Mouse (Mus musculus): Measurements from ENCODE around the gene Mettl2. TPM values are rescaled to one million over a fixed set of nuclear protein-coding genes. Genes with fewer than 3 reads are reported as not detected.

The Mettl2 gene
- polyA plus RNA-seq, 1 experiment: 26.2 TPM

DNA sequence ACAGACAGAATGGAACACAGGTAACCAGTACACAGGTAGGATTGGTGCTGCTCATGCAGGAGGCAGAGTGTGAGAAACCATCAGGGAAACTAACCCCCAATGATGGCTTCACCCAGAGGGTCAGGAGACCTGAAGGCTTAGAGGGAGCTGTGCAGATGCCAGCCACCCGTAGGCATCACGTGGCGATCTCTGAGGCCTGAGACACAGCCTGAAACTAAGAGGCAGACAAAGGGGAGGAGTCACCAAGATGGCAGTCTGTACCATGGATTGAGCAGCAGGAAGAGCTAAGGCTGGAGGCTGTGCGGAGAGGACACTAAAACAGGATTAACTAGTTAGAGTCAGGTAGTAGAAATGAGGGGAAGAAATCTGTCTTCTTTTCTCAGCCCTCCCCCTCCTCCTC, 24.5 kb downstream of the Mettl2 start:
- no peak for TF ChIP-seq CTCF (IDR thresholded peaks at IDR 0.05; ENCODE audit: borderline replicate concordance, insufficient read depth, low read depth, low read length)
- no peak for TF ChIP-seq POLR2A (IDR thresholded peaks at IDR 0.05; ENCODE audit: borderline replicate concordance, insufficient read depth, low read length)
- Histone ChIP-seq H3K27ac (ENCODE audit: insufficient read depth, low read length) (no peak overlapping the region), H3K4me1 (ENCODE audit: control insufficient read depth, insufficient read depth, low read length) (no peaks in the 10 kb centered on the region), H3K4me3 (replicated peaks; ENCODE audit: insufficient read depth, low read depth, low read length) (no peak overlapping the region), H3K27me3 (ENCODE audit: control insufficient read depth, insufficient read depth, low read length) (no peaks in the 10 kb centered on the region)
- WGBS: 33% methylated on average over 4 of the region's 4 CpGs
- no peak for DNase-seq

DNA sequence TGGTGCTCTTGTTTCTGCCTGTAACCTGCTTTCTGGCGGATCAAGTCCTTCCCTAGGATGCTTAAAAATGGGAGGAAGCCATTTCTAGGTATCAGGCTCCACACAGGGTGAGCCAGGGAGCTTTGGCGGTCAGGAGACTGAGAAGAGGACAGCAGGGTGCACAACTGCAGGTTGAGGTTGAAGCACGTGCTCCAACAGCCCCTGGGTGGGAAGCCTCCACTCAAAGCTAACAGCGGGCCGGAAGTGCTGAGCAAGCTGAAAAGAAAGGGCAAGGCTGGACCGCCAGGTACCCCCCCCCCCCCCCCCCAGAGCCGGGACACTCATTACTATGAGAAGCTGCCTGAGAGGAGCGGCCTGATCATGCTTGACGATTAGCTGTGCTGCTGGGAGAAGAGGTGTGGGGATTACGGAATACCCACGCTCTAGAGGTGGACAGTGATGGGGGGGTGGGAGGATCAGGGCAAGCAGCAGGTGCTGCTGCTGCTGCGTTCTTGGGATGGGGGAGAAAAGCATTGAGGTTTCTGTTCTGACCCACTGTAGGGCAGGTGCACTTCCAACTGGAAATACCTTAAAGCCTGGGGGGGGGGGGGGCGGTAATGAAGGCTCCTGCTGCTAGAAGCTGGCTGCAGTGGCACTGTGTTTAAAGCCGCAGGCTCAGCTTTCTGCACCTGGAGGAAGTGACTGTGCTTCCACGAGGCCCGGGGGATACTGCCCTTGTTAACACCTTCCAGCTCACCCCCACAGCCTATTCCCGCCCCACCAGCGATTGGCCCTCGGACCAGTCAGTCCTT, 25.2 kb downstream of the Mettl2 start:
- H3K27ac ChIP-seq (ENCODE audit: insufficient read depth, low read length): no peak overlapping the region
- no peaks in the 10 kb centered on the region for H3K27me3 ChIP-seq (ENCODE audit: control insufficient read depth, insufficient read depth, low read length)
- 27% methylated on average over 19 of the region's 19 CpGs for WGBS
- H3K4me3 ChIP-seq (replicated peaks; ENCODE audit: insufficient read depth, low read depth, low read length): no peak overlapping the region
- H3K4me1 ChIP-seq (ENCODE audit: control insufficient read depth, insufficient read depth, low read length): no peaks in the 10 kb centered on the region
- TF ChIP-seq POLR2A (IDR thresholded peaks at IDR 0.05; ENCODE audit: borderline replicate concordance, insufficient read depth, low read length) (no peak), CTCF (IDR thresholded peaks at IDR 0.05; ENCODE audit: borderline replicate concordance, insufficient read depth, low read depth, low read length) (no peak)
- no peak for DNase-seq

DNA sequence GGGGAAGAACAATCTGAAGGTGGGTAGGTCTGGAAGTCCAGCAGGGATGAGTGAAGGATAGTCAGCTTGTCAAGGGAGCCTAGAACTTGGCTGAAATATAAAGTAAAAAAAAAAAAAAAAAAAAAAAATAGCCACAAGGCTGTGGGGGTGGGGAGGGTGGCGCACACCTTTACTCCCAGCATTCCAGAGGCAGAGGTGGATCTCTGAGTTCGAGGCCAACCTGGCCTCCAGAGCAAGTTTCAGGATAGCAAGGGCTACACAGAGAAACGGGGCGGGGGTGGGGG, 25.7 kb downstream of the Mettl2 start:
- no peak for TF ChIP-seq CTCF (IDR thresholded peaks at IDR 0.05; ENCODE audit: borderline replicate concordance, insufficient read depth, low read depth, low read length)
- TF ChIP-seq POLR2A (IDR thresholded peaks at IDR 0.05; ENCODE audit: borderline replicate concordance, insufficient read depth, low read length): no peak
- 81% methylated on average over 4 of the region's 4 CpGs for WGBS
- DNase-seq: no peak
- no peak overlapping the region for H3K4me3 ChIP-seq (replicated peaks; ENCODE audit: insufficient read depth, low read depth, low read length)
- H3K27me3 ChIP-seq (ENCODE audit: control insufficient read depth, insufficient read depth, low read length): no peaks in the 10 kb centered on the region
- H3K4me1 ChIP-seq (ENCODE audit: control insufficient read depth, insufficient read depth, low read length): no peaks in the 10 kb centered on the region
- H3K27ac ChIP-seq (ENCODE audit: insufficient read depth, low read length): no peak overlapping the region

DNA sequence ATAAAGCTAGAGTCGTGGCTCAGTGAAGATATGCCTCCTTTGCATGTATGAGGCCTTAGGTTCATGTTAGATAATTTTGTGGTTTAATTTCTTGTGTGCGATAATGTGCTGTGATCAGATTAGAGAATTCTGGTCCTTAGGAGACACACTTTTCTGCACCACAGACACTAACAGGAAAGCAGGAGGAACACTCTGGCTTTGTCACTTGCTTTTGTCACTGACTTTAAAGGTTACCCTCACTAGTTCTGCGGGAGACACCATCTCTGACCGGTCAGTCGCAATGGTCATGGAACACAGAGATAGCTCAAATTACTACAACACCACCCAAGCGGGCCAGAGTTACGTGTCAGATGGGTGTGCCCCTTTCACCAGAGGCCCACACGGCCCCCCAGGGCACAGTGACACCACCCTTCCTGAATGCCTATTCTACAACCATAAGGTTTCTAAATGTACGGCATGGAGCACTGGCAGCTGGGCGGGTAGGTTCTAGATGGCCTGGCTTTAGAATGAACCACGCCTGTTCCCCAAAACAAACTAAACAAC, 26.2 kb downstream of the Mettl2 start:
- Histone ChIP-seq H3K27ac (ENCODE audit: insufficient read depth, low read length) (no peak overlapping the region), H3K27me3 (ENCODE audit: control insufficient read depth, insufficient read depth, low read length) (no peaks in the 10 kb centered on the region), H3K4me1 (ENCODE audit: control insufficient read depth, insufficient read depth, low read length) (no peaks in the 10 kb centered on the region), H3K4me3 (replicated peaks; ENCODE audit: insufficient read depth, low read depth, low read length) (no peak overlapping the region)
- TF ChIP-seq POLR2A (IDR thresholded peaks at IDR 0.05; ENCODE audit: borderline replicate concordance, insufficient read depth, low read length) (no peak), CTCF (IDR thresholded peaks at IDR 0.05; ENCODE audit: borderline replicate concordance, insufficient read depth, low read depth, low read length) (no peak)
- WGBS: 89% methylated on average over 11 of the region's 11 CpGs
- DNase-seq: no peak

DNA sequence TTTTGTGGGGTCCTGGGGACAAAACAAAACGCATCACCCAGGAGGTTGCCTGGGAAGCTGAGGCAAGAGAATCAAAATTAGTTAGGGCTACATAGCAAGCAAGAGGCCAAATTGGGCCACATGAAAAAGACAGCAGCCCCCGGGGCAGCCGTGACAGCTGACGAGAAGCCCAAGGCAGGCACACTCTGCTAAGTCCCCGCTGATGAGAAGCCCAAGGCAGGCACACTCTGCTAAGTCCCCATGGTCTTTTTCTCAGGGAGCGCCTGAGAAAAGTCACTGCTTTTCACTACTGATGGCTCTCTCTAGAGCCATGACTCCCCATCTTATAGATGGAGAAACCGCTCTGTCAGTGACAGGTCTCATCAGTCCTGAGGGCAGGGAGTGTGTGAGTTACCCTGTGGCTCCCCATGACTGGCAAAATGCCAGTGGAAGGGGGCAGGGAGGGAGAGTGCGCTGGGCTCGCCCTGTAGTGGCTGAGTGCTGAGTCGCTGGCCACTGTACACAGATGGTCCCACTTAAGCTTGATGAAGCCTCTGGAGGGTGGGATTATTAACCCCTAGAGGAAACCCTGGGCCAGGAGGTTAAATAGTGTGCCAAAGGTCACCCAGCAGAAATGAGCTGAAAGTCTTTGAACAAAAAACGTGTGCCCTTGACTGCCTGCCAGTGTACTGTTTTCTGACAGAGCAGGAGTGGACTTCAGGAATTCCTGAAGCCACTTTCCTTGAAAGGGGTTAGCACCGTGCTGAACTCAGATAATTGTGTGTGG, 27.0 kb downstream of the Mettl2 start:
- TF ChIP-seq POLR2A (IDR thresholded peaks at IDR 0.05; ENCODE audit: borderline replicate concordance, insufficient read depth, low read length) (no peak), CTCF (IDR thresholded peaks at IDR 0.05; ENCODE audit: borderline replicate concordance, insufficient read depth, low read depth, low read length) (no peak)
- H3K4me1 ChIP-seq (ENCODE audit: control insufficient read depth, insufficient read depth, low read length): no peaks in the 10 kb centered on the region
- H3K27ac ChIP-seq (ENCODE audit: insufficient read depth, low read length): no peak overlapping the region
- H3K4me3 ChIP-seq (replicated peaks; ENCODE audit: insufficient read depth, low read depth, low read length): no peak overlapping the region
- no peak for DNase-seq
- no peaks in the 10 kb centered on the region for H3K27me3 ChIP-seq (ENCODE audit: control insufficient read depth, insufficient read depth, low read length)
- 13% methylated on average over 12 of the region's 12 CpGs for WGBS

DNA sequence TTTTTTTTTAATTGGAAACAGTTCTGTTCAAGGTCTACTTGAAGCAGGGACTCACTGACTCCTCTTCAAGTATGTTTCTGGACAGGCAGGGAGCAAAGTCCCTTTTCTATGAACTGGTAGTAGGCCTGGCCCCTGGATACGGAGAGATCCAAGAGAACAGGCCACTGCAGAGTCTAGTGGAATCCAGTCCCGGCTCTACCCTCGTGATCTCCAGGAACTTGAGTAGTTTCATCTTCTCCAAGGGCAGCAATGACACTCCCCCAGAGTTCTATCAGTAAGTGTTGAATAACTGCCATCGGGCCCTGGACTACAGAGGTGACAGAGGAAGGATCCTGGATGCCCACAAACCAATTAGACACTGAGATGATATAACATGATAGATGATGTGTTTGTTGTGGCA, 29.7 kb downstream of the Mettl2 start:
- Histone ChIP-seq H3K4me3 (replicated peaks; ENCODE audit: insufficient read depth, low read depth, low read length) (no peak overlapping the region), H3K4me1 (ENCODE audit: control insufficient read depth, insufficient read depth, low read length) (no peaks in the 10 kb centered on the region), H3K27me3 (ENCODE audit: control insufficient read depth, insufficient read depth, low read length) (no peaks in the 10 kb centered on the region), H3K27ac (ENCODE audit: insufficient read depth, low read length) (no peak overlapping the region)
- DNase-seq: no peak
- TF ChIP-seq POLR2A (IDR thresholded peaks at IDR 0.05; ENCODE audit: borderline replicate concordance, insufficient read depth, low read length): no peak
- no peak for TF ChIP-seq CTCF (IDR thresholded peaks at IDR 0.05; ENCODE audit: borderline replicate concordance, insufficient read depth, low read depth, low read length)
- 83% methylated on average over 4 of the region's 4 CpGs for WGBS

DNA sequence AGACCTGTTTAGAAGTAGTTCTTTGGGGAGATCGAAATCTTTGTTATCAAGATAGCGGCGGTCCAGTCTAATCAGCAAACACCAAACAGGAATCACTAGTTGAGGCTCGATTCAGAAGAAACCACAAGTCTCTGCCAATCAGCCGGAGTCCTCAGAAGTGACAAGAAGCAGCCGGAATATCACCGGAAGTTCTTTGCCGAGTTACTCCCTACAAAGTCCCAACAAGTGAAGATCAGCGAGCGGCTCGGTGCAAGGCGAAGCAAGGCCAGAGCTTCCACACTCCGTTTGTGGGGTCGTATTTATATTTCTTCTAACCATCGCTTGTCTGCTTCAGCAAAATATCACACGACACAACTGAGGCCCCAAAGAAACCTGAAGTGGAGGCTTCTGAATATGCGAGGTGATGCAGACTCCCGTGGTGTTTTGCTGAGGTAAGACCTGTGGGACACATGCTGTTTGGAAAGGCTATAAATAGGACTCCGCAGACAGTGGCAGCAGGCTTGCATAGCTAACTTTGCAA, 30.6 kb downstream of the Mettl2 start:
- WGBS: 84% methylated on average over 19 of the region's 19 CpGs
- no peaks in the 10 kb centered on the region for H3K4me1 ChIP-seq (ENCODE audit: control insufficient read depth, insufficient read depth, low read length)
- H3K27me3 ChIP-seq (ENCODE audit: control insufficient read depth, insufficient read depth, low read length): no peaks in the 10 kb centered on the region
- H3K27ac ChIP-seq (ENCODE audit: insufficient read depth, low read length): no peak overlapping the region
- DNase-seq: no peak
- no peak overlapping the region for H3K4me3 ChIP-seq (replicated peaks; ENCODE audit: insufficient read depth, low read depth, low read length)
- no peak for TF ChIP-seq POLR2A (IDR thresholded peaks at IDR 0.05; ENCODE audit: borderline replicate concordance, insufficient read depth, low read length)
- TF ChIP-seq CTCF (IDR thresholded peaks at IDR 0.05; ENCODE audit: borderline replicate concordance, insufficient read depth, low read depth, low read length): no peak

All from cerebellum, adult 2 months (tissue).